Mouse (Mus musculus): ENCODE measurements around the gene Timm10.

DNA sequence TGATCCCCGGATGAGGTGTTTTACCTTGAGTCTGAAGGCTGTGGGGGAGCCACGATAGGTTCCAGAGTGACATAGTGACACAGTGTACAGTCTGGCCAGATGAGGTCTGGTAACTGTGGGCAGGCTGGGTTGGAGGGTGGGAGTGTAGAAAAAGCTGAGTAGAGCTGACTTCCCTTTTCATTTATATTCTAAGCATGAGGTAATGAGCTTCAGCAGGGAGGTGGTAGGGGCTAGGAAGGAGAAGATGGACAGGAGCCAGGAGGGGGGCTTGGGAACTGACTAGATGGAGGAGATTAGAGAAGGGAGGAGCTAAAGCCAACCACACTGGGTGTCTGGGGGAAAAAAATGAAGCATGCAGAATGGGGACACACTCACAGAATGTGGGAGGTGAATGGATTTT, 42.2 kb downstream of the Timm10 start:
- TF ChIP-seq CTCF (IDR thresholded peaks at IDR 0.05; ENCODE audit: extremely low read depth, insufficient read depth, low read length) (no peak), POLR2A (IDR thresholded peaks at IDR 0.05; ENCODE audit: extremely low read depth, insufficient read depth, low read length) (no peak)

All from cortical plate, adult 2 months (tissue).